Mouse (Mus musculus): ENCODE measurements around the gene Hfe2.
"Not testable (repeated sequence)": the region's sequence is repeated elsewhere in the genome, so short reads cannot be mapped to it uniquely, and the experiment has no call there.

Hfe2 gene

DNA sequence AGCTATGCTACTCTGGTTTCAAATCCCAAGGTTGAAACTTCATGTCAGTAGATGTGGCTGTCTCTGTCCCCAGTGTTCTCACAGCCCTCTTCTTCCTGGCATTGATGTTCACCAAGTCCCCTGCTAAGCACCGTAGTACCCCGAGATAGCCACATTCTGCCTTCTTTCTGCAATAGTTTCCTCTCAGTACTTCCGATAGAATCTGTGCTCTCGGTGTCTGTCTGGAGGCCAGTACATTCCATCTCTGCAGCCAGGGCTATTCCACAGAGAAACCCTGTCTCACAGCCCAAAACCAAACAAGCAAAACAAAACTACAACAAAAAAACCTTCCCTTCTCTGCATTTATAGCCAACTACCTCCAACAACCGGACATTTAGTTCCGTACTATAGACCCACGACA lies 28.8 kb upstream of the Hfe2 start:
- DNase-seq (ENCODE audit: low spot score), result no peak

DNA sequence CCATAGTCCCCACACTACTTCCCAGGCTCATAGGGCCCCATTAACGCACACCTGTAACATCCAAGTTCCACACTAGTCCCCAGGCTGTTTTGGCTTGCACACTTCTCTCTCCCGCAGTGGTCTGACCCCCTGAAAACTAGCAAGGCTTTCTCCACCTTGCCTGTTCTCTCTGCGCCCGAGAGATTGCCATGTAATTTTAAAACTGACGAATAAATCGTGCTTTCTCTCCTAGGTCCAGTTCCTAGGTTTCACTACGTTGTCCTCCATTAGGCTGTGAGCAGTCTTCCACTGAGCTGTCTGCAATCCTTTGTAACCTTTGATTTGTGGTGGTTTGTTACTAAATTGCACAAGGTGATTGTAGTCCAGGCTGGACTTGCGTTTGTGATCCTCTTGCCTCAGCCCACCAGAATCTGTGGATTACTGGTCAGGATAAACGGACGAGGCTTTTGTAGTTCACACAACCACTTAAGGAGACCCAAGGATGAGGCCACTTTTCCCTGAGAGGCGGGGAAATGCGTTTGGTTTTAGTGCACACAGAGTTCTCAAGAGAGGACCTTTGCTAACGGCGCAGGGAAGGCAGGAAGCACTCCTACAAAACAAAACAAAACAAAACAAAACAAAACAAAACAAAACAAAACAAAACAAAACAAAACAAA lies 28.2 kb upstream of the Hfe2 start:
- DNase-seq (ENCODE audit: low spot score), result not testable (repeated sequence)

DNA sequence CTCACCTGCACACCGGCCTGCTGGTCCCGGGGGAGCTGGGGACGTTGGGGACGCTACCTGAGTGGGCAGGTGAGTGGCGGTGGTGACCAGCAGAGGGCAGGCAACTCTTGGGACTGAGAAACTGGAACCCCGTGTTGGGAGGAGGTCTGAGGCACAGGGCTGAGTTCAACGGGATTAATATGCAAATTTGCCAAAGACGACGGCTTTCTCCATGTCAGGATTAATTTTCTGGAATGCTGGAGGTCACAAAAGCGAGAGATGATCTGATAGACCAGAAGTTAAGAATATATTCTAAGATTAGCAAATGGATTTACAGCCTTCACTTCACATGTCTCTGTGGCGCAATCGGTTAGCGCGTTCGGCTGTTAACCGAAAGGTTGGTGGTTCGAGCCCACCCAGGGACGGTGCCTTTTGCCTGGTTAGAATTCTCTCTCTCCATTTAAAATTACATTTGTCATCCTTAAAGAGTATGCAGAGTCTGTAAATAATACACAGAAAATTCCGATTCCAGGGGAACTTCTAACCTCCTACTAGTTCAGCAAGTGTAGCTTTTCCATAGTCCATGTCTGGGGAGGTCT lies 27.4 kb upstream of the Hfe2 start:
- DNase-seq (ENCODE audit: low spot score), result peak; percentile 67

DNA sequence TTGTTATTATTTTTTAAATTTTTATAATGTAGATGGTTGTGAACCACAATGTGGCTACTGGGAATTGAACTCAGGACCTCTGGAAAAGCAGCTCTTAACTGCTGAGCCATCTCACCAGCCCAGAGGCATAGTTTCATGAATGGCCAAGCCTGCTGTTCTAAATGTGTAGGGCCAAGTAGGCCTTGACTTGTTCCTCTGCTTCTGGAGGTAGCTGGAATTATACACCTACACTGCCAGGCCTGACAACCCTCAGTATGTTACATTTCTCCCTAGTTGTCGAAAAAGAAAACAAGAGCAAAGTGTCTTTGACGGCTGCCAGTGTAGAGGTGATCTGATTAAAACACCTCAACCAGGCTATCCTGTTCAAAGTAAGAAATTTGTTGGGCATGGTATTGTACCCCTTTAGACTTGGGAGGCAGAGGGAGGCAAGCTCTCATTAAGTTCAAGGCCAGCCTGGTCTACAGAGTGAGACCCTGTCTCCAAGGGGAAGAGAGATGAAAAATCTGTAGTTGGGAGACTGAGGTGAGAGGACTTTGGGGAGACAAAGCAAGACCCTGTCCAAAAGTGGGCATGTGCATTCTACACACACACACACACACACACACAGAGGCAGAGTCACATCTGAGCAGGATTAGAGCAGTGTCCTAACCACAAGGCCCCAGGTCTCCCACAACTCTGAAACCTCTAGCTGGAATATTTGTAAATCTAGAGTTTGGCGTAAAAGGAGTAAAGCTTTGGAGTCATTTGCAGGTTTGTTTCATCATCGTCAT lies 26.3 kb upstream of the Hfe2 start:
- DNase-seq (ENCODE audit: low spot score), result no peak

DNA sequence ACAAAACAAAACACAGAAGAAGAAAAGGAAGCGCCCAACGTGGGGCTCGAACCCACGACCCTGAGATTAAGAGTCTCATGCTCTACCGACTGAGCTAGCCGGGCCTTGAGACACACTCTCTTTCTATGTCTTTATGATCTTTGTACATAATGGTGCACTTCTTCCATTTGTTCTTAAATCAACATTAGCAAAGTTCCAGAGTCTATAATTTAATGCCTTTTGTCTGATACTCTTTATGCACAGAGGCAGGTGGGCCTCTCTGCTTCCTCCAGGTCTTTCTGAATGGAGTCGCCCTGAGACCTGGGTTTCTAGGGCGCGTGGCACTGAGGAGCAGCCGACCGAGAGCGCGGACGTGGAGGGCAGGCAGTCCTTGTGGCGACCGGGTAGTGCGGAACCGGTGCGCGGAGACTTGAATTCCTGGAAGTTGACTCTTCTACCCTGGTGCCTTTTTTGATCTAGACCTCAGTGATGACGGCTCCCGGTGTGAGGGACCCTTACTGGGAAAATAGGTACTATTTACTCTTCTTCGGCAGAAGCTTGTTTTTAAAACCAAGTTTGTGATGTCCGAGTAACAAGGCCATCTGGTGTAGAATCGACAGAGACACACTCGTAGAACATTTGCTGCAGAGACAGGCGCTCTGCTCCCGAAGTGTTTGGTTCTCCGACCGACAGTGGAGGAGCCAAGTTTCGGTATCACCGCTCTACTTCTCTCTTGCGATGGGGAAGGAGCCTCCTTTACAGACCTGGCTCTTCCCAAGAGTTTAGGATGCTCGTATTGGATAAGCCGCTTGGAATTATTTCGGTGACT lies 25.3 kb upstream of the Hfe2 start:
- peak; percentile 60 for DNase-seq (ENCODE audit: low spot score)

DNA sequence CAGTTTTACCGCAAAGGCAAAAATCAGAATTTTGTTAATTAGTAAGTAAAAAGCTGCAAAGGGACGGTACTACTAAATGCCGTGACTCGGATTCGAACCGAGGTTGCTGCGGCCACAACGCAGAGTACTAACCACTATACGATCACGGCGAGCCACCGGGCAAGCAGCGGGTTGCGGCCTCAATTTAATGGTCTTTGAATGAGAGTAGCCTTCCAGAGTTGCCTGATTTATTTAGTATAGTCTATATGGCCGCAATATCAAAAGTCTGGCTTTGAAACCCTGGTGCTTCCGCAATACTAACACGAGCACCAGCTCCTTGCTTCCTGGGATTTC lies 24.7 kb upstream of the Hfe2 start:
- peak; percentile 94 for DNase-seq (ENCODE audit: low spot score)

DNA sequence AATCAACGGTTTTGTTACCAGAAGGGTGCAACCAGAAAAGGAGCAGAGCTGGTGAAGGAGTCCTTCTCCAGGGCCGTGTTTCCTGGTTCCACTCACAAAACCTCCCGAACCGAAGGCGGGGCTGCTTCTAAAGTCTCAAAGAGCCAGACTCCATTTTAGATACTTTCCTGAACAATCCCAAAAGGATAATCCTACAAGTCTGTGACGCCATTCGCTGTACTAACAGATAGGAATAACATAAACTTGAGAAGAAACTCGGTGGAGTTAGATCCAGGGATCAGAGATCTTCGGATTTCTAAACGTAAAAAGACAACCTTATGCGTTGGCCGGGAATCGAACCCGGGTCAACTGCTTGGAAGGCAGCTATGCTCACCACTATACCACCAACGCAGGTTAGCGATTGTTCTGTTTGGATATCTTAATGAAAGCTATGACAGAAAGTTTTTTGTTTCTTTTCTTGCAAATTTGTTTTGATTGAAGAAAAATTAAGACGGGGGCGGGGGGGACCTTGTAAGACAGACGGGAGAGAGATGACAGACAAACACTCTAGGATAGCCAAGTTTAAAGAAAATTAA lies 24.2 kb upstream of the Hfe2 start:
- DNase-seq (ENCODE audit: low spot score), result peak; percentile 78

DNA sequence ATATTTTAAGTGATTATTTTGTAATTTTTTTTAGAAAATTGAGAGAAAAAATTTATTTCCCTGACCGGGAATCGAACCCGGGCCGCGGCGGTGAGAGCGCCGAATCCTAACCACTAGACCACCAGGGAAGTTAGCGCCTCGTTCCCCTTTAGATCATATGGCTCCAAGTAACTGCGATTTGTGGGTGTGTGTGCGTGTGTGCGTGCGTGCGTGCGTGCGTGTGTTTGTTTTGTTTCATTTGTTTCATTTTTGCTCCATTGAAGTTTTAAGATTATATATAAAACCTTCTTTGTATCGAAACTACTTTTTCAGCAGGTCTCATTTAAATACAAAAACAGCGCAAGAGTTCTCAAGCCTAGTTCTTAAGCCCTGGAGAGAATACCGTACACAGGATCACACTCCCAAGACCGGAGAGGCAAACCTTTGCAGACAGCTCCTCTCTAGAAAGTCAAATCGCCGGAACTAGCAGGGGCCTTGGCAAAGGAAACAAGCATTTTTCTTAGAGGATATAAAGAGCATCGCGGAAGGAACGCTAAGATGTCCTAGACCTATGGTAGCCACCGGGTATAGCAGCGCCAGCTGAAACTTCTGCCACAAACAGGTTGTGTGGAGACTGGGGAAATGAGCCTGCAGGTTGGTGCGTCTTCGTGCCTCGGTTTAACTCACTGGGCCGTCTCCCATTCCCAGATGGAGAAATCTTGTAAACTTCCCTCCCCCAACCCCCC lies 23.4 kb upstream of the Hfe2 start:
- peak; percentile 94 for DNase-seq (ENCODE audit: low spot score)

DNA sequence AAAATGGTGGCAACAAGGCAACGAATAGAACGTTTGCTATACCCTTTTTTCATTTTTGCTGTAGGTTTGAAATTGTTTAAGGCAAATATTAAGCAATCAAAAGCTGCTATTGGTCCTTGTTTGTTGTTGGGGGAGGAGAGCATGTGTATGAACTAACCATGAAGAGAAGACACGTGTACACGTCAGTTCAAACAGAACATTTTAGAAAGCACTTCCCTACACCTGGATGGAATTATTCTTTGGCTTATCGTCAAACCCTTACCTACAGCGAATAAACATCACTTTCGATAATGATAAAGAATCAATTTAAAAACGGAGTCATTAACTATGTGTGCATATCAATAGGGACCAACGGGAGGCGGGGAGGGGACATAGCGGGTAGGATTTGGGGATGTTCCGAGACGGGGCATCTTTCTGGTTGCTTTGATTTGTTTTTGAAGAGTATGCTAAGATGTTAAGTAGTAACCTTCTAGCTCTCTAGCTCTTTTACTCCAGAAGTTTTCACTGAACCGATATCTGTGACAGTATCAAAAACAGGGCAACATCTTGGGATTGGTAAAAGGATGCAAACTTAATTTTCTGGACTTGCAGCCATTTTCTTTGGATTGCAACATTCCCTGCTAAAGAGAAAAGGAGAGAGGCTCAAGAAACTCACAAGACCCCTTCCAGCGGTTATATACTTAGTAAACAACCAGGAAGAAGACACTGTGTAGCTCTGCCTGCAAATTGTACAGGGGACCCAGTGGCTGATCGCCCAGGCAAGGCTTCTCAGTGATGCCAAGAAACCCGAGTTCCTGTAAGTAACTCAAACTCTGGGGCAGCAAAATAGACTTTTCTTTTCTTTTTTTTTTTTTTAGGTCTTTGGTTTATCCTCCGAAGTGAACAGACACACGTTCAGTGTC lies 22.5 kb upstream of the Hfe2 start:
- no peak for DNase-seq (ENCODE audit: low spot score)

DNA sequence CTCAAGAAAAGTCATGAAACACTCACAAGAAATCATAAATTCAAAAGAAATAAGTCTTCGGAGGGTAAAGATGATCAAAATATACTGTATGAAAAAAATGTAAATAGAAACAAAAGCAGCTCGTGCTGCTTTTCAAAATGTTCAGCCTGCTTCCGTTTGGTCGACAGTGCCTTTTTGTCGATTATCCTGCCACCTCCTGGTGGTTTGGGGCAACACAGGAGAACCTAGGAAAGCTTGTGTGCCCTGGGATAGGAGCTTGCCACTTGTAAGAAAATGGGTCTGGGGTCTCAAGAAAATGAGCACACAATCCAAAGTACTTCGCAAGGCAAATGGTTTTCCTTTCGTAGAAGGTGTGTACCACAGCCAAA lies 21.9 kb upstream of the Hfe2 start:
- DNase-seq (ENCODE audit: low spot score), result peak; percentile 68

DNA sequence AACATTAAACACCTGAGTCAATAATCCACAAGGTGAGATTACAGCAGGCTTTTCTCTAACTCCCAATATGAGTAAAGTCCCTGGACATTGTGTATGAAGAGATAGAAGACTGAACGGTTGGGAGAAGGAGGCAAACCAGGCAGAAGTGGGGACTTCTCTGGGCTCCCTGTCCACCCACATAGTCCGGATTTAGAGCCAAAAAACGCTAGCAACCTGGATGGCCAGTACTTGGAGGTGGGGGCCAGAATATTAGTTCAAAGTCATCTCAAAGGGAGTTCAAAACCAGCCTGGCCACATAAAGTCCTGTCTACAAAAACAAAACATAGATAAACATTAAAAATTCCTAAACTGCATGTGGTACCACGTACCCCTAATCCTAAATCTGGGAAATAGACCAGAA lies 21.0 kb upstream of the Hfe2 start:
- DNase-seq (ENCODE audit: low spot score), result no peak

DNA sequence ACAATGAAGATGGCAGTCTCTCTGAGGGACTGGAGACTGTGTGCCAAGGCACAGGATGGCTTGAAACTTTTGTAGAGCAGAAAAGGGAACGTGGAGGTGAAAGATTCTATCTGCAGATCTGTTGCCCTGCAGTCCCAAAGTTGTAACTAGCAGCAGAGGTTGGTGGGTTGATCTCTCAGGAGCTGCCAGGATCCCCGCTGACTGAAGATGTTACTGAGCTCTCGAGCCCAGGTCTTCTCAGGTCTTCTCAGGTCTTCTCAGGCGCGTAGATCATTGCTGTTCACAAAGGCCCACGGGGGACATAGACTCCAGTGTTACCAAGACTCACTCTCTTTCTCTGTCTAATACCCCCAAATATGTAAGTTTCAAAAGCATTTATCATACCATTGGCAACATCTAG lies 20.0 kb upstream of the Hfe2 start:
- DNase-seq (ENCODE audit: low spot score), result no peak

DNA sequence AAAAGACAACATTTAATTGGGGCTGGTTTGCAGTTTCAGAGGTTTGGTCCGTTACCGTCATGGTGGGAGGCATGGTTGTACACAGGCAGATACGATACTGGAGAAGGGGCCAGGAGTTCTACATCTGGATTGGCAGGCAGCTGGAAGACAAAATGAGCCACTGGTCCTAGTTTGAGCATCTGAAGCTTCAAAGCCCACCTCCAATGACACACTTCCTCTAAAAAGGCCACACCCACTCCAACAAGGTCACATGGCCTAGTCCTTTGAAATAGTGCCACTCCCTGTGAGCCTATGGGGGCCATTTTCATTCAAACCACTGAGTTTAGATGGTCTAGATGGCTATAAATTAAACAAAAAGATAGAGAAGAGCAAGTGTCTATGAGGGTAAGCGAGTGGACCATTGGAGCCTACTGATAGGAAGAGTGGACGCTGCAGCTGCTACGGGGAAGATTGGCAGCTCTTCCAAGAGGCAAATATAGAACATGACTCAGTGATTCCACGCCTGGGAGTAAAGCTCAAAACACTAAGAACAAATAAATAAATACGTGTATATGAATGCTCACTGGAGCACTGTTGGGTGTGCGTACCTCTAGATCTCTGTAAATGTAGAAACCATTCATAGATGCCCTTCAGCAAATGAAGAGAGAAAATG lies 18.4 kb upstream of the Hfe2 start:
- no peak for DNase-seq (ENCODE audit: low spot score)

DNA sequence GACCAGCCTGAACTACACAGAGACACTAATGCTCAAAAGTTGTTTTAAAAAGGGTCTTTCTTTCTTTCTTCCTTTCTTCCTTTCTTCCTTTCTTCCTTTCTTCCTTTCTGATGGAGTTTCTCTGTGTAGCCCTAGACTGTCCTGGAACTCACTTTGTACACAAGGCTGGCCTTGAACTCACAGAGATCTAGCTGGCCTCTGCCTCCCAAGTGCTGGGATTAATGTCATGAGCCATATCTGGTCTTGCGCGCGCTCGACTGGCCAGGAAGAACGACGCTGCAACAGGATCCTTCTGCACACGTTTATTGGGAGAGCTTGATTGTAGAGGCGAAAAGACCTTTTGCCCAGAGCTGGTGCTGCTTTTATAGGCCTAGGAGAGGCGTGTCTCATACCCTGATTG lies 17.0 kb upstream of the Hfe2 start:
- DNase-seq (ENCODE audit: low spot score), result not testable (repeated sequence)

DNA sequence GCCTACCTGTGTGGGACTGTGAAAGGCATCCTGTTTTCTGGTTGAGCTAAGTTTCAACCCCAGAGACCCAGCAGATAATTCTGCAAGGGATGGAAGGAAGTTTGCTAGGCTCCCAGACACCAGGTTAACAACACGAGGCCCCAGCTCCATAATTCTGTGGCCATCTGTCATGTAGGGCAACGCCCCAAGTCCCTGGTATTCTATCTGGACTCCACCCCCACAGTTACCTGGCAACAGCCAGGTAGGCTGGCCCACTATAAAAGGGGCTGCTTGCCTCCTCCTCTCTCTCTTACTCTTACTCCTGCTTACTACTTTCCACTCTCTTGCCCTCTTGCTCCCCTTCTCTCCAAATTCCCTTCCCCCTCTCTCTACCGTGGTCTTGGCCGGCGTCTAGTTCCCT lies 4.8 kb upstream of the Hfe2 start:
- no peak for DNase-seq (ENCODE audit: low spot score)

DNA sequence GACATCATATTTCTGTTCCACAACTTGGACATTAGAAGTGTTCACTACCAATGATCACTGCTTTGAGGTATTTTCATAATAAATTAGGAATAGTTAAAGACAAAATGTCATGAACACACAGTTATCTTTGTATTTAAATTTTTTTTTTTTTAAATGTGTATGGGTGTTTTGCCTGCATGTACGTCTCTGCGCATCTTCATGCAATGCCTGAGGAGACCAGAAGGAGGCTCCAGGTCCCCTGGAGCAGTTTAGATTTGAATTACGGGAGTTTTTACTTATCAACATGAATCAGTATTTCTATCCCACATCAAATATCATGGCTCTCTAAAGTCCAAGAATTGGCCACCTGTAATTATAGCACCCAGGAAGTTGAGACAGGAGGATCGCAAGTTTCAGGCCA lies 2.8 kb upstream of the Hfe2 start:
- no peak for DNase-seq (ENCODE audit: low spot score)

DNA sequence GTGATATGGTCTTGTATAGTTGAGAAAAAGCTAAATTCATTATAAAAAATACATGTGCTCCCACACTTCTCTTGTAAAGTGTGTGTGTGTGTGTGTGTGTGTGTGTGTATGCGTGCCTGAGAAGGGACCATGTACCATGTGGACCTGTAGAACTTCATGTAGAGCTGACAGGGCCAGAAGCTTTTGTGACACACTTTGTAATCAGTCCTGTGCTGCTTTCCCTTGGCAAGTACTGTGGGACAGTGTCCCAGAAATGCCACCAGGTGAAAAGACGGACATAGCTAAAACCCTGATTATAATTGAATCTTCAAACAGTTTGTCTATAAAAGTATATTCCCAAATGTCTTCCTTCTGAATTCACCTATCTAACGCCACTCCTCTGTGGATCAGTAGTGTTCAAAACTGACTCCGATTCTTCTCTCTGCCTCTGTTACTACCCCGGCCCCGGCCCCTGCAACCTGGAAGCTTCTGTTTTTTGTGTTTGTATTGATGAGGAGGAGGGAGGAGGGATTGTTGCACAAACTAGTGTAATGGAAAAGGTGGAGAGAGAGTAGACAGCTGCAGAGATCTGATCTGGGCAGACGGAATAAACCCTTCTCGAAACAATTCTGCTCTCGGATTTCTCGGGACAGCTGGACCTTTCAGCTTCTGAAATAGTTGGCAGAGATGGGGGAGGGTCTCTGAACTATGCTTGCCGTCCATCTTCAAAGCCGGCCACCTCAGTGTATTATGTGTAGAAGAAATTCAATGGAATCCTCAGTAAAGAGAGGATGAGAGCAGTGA lies 753 bp upstream of the Hfe2 start:
- no peak for DNase-seq (ENCODE audit: low spot score)

DNA sequence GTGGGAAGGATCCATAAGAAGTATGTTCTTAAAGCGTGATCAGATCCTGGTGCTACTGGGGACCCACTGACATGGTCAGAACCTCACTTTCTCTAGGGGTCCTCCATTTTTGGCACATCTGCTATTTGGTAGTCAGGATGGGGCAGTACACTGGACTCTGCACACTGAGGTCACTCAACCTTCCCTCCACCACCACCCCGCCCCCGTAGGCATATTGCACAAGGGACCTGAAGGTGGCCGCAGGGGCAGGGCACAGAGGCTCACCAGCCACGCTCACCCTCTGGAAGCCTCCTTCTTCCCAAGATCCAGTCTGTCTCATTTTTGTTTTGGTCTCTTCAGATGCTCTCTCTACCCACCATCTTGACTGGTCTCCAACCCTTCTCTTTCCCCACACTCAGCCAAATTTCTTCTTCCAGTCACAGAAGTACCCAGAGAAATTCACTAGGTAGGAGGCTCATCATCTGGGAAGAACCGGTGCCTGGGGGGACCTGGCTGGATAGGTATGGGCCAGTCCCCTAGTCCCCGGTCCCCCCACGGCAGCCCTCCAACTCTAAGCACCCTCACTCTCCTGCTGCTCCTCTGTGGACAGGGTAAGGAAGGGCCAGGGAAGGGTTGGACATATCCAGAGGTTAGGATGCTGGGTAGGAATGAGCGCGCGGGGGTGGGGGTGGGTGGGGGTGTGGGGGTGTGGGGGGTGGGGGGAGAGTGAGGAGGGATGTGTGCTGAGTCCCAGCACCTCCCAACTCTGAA lies 1.2 kb downstream of the Hfe2 start:
- DNase-seq (ENCODE audit: low spot score), result no peak

All from ovary, postnatal 14 days (tissue).